Mouse (Mus musculus) gastrocnemius, postnatal 4 days (tissue): ENCODE data around the gene Nol3. TPM values are rescaled to one million over a fixed set of nuclear protein-coding genes. Genes with fewer than 3 reads are reported as not detected.
A peak's percentile ranks its signal among the peaks of the same experiment; 100 is the strongest.
"Not testable (repeated sequence)": the region's sequence is repeated elsewhere in the genome, so short reads cannot be mapped to it uniquely, and the experiment has no call there.

ENCODE experiments used
- DNase-seq, 2 experiments: peaks; one replicate each; pipeline ENCODE4 v3.0.0; 2021 to 2022; ENCODE audit warnings: low spot score in 2 of 2, mixed read lengths in 2 of 2
- long read RNA-seq, 2 experiments: library from polyadenylated mRNA; stranded (forward); transcript quantifications; one replicate each; pipeline ENCODE4 v2.0.0; 2021
- total RNA-seq, 2 experiments: library from RNA; stranded (reverse); gene quantifications; 2 replicates each; pipeline ENCODE4 v1.2.3; 2021

The Nol3 gene
- 10 to 100 TPM; 26.5 to 27.1 TPM for total RNA-seq
- long read RNA-seq, experiment 1, transcript Nol3-201 (4 exons, 3,176 nt) = major isoform, 59 of 73 reads
- long read RNA-seq, experiment 1, partial matches to known transcripts = 5 of 73 reads
- long read RNA-seq, experiment 1, other reads (novel, unspliced or antisense) = 9 of 73 reads
- long read RNA-seq, experiment 2, transcript Nol3-201 (4 exons, 3,176 nt) = major isoform, 64 of 69 reads
- long read RNA-seq, experiment 2, partial matches to known transcripts = 1 of 69 reads
- long read RNA-seq, experiment 2, other reads (novel, unspliced or antisense) = 4 of 69 reads

DNA sequence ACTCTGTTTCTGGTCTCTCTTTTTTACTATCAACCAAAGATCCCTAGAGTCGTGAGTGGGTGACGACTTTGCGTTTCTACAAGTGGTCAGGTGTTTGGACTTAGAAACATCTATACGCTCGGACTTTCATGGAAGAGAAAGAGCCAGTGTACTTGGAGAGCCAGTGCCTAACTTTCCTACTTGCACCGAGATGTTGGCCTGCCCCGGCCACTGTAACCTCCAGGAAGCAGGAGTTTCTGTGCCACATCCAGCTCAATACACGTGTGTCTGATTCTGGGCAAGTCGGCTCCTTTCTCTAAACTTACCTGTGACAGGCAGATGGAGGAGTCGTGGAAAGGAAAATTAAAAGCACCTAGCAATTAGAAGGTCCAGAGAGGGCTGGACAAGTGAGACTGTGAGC is at the start of gene Nol3:
Gene Nol3 (plus strand): TSS at position 301 of the 400 bp plus-strand sequence.
- DNase-seq = no peak

DNA sequence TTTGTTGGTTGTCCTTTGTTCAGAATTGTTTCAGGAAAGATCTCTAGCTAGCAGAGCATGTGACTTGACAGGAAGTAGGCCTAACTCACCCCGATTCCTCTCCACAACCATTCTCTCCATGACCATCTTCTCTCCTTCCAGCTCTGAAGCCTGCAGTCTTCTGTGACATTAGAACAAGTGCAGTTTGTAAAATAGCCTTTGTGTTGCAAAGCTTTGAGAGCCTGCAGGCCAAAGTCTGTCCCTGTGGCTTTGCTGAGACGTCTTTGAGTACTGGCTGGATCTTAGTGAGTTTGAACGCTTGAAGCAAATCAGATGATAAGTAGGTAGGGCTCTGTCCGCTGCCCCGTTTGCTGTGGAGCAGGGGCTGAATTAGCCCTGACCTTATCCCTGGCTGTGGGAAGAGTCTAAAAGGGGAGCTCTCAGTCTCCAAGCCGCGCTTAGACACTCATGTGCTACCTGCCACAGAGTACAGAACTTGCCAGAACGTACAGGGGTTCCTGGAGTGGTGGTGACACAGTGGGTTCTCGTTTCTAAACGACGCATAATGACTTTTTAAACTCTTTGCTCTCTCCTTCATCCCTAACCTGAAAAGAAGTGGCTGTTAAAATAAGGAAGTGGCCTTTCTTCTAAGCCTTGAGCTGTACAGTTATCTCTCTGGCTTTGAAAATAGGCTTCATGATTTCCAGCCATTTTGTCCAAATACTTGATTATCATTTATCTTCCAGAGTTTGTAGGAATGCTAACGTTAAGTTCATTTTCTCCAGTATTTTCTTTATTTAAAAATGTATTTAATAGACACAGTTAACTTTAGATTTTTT is 44.2 kb upstream of the Nol3 start:
- no peak for DNase-seq

DNA sequence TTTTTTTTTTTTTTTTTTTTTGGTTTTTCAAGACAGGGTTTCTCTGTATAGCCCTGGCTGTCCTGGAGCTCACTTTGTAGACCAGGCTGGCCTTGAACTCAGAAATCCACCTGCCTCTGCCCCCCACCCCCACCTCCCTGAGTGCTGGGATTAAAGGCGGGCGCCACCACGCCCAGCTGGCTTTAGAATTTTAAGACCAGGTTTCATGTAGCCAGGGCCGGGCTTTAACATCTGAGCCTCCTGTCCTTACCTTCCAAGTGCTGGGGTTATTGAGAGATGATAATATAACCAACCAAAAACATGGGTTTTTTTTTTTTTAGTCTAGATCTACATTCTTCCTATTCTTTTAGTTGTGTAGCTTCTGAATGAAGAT is 43.6 kb upstream of the Nol3 start:
- DNase-seq = not testable (repeated sequence)

DNA sequence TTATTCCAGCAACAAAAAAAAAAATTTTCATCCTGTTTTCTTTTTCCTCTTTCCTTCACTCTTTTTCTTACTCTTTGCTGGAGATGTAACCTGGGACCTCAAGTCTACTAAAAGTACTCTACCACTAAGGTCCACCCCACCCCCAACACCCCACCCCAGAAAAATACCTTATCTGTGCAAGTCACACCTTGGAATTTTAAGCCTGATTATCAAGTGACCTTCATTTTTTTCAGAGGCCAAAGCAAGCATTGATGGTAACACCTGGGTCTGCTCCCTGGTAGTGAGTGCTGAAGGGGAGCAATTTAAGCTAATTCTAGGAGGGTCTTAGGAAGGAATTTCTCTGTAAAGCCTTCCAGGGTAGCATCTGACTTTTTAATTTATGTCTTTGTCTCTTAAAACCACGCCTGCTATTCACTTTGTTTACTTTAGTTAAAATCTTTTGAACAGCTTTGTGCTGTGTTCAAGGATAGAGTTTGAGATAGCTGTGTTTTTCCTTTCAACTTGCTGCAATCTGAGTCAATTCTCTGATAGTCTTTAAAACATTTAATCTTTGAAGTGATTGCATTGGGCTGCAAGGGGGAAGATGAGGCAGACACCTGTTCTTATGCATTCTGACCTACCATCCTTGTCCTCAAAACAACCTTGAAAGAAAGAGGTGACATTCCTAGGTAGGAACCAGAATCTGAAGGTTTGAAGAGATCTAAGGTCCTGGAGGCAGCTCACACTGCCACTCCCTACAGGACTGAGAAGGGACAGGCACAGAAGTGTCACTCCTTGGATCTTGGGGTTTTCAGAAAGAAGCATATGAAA is 42.6 kb upstream of the Nol3 start:
- no peak for DNase-seq

DNA sequence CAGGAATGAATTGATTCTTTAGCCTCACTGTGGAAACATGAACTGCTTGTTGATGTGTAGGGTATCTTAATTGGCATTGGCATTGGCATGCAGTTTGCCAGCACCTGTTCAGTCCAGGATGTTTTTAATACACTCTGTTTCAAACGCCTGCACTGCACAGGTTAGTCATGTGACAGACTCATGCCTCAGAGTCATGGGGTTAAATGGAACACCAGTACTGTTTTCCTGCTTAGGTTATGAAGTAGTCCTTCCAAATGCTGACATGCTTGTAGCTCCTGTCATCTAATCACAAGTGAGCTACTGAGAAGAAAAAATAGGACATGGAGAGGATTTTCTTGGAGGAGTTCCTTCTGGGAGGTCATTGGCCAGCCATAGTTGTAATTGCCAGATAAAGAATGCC is 40.7 kb upstream of the Nol3 start:
- no peak for DNase-seq

DNA sequence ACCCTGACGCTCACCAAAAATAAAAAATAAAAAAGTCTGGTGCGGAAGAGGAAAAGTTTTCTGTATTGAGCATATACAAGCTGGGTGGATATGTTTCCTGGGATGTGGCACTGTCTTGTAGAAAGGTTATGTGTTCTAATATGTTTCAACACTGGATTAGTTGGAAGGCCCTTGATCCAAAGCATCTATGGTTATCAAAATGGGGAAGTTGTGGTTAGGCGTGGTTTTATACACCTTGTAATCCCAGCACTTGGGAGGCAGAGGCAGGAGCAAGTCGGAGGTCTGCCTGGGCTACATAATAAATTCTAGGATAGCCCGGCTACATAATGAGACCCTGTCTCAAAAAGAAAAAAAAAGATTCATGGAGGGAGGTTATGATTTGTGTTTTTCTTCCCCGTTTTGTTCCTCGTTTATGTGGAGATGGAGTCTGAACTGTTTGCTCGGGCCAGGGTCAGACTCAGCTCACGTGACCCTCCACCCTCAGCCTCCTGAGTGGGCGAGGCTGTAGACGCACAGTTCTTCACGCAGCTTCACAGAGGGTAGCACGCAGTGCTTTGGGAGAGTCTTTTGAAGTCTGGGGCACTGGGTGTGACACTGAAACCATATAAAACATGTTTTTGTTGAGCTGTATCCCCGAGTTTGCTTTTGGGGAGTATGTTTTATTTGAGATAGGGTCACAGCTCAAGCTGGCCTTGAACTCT is 38.3 kb upstream of the Nol3 start:
- DNase-seq = no peak

DNA sequence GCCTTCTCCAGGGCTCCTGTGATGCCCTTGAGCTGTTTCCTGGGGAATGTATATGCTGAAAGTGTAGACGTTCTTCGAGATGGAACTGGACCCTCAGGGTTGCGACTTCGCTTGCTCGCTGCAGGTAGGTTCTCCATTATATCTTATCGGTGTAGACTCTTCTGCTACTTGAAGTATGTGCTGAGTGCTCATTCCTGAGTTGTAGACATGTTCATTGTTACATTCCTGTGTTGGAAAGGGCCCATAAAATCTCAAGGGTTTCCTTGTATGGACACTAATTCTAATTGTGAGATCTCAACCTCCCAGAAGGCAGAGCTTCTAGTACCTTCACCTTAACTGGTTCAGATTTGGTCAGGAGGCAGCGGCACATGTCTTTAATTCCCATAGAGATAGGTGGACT is 34.9 kb upstream of the Nol3 start:
- DNase-seq = no peak

DNA sequence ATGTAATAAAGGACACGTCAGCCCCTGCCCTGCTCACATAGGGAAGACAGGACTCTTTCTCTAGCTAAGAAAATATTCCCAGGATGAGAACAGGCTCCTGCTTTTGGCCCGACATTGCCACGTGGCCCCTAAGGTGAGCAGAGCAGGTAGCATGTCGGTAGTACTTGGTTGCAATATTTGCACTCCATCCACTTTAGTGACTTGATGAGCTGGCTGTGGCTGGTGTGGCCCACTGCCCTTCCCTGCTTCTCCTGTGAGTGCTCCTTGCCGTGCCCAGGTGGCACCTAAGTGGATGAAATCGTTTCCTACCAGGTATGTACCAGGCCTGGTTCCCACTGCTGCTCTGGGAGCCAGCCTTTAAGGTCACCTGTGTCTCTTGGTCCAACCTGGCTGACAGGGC is 24.0 kb upstream of the Nol3 start:
- DNase-seq = no peak

DNA sequence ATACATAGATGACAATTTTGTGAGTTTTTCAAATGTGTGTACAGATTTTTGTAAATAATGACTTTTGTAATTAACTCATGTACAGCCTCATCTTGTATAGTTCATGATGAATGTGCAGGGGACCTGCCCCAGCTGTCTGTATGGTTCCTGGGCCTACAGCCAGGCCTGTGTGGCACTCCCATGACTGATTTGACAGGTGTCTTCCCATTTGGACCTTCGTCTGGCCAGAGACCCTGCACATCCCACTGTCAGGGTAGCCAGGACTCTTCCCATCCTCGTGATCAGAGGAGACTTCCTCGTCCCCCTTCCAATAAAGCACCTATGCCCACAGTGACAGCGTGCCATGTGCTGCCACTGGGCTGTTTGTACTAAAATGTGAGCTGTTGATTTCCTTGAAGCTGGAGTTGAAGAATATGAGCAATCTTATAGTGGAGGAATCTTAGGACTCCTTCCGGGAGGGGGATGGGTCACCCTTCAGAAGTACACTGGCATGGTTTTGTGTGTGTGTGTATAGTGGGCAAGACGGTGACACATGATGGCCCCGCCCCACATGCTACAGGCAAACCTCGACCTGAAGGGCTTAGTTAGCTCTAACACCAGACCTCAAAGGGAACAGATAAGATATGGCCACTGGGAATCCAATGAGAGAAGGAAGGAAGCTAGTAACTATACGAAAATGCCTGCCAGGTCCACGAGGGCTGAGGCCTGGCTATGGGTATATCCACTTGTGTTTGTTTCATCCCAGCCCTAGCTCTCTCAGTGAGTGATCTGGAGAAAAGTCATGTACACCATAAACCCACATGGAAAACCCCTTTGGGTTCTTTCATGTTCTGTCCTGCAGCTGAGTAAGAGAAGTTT is 23.0 kb upstream of the Nol3 start:
- no peak for DNase-seq

DNA sequence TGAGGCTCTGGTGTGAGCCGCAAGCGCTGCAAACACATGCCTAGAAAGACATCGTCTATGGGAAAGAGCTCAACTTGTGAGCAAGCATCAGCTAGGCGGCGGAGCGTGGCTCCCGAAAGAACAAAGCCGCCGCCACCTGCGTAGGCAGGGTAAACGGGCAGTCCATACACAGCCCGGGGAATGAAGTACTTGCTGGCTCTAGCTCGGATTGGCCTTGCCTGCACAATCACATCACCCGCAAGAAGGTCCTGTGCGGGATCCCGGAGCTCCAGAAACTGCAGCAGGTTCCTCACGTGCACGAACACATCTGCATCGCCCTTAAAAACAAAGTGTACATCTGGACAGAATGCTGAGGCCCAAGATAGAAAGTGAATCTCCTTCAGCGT is 22.2 kb upstream of the Nol3 start:
- no peak for DNase-seq

DNA sequence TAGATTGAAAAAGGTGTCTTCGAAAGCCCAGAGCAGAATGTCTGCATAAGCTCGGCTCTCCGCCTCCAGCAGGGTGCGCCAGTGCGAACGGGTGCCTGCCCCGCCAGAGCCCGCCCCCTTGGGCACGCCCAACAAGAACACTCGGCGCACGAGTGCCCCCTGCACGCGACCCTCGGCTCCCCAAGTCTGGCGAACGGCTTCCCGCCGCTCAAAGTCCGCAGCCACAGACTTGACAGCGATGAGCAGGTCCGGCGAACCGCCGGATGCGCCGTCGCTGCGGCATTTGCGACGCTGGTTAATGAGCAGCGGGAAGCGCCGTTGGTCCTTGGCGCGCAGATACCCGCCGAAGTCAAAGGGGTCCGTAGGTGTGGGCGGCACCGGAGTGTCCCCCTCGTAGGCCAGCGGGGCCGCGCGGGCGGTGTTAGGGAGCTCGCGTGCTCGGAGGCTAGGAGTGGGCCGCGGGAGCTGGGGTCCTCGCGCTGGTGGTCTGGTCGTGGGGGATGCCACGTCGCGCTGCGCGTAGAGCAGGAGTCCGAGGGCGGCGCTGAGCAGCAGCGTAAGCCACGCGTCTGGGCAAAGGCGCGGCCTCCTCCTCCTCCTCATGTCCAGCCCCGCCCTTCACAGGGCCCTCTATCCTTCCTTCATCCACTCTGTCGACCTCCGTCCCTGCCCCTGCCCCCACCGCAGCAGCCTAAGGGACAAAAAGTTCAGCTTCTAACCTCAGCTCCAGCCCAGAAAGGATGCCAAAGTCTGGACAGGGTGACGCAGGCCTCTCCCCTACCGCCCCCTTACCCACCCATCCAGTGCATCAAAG is 21.6 kb upstream of the Nol3 start:
- peak; percentile 91 to 95 for DNase-seq

DNA sequence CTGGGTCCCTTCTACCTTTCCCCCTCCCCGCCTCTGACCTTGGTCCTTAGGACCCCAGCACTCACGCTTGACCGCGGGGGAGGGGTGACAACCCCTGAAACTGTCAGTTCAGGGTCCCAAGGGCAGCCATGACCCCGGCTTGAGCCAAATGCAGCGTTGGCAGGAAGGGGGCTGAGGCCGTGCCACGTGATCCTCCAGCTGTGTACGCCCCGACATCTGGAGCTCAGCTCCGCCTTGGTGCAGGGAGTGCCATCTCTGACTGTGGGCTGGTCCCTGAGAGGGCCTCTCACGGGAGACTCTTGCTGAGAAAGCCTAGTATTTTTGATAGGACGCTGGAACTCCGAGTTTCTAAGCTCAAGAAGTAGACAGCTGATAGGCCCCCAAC is 21.0 kb upstream of the Nol3 start, which contains the start of gene B3gnt9:
Gene B3gnt9 (minus strand): TSS at position 188 of the 385 bp plus-strand sequence.
- DNase-seq = peak; percentile 74 to 87

DNA sequence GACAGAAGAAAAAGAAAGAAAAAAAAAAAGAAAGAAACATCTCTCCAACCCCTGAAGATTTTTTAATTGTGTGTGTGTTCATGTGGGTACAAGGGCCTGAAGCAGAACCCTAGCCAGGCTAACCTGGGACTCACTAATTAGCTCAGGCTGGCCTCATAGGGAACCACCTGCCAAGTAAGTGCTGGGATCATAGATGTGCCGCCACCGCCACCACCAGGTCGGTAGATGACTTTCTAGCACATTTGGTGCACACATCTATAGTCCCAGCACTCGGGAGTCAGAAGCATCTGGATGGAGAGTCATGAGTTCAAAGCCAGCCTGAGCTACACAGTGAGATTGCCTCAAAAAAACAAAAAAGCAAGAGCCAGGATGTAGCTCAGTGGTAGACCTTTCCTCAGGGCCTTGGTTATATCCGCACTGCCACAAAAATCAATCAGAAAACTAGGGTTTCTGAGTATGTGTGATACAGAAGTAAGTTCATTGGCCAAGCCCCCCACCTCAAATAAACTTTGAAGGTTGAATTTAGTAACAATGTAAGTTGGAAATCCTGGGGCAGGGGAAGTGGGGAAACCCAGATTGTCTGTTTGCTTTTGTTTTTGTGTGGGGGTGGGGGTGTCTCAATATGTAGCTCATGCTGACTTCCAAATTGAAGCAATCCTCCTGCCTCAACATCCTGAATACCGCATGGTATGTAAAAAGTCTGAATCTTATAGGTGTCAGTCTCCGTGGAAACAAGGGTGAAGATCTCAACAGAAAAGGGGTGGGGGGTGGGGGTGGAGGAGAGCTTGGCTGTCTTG is 18.4 kb upstream of the Nol3 start:
- no peak for DNase-seq

DNA sequence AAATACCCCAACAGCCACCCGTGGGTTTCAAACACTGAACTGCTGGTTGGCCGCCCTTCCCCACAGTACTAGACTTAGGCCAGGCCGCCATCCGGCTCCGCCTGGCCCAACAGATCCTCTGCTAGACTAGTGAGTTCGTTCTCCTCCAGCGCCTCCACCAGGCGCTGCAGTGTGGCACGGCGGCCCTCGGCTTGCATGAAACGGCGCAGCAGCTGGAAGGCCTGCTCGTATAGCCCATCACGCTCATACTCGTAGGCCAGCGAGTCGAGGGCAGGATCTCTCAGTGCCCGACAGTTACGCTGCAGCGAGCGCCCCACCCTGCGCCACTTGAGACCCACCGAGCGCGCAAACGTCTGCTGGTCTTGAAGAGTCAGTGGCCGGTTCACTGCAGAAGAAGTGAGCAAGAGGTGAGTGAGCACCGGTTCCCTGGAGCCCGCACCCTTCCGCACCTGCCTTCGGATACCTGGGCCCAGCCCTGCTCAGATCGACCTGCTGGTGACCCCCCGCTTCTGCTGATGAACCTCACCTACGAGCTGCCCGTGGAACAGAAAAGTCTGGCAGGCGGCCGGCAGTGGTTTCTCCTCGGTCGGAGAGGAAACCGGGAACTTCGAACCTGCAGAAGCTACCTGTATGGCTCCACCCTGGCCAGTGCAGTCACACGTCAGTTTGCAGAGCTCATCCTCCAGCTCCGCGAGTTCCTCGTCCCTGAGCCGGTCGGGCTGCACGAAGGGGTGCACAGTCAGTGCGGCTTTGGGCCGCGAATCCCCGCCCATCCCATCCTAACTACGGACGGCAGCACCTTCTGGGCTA is 16.8 kb upstream of the Nol3 start:
- DNase-seq = no peak

DNA sequence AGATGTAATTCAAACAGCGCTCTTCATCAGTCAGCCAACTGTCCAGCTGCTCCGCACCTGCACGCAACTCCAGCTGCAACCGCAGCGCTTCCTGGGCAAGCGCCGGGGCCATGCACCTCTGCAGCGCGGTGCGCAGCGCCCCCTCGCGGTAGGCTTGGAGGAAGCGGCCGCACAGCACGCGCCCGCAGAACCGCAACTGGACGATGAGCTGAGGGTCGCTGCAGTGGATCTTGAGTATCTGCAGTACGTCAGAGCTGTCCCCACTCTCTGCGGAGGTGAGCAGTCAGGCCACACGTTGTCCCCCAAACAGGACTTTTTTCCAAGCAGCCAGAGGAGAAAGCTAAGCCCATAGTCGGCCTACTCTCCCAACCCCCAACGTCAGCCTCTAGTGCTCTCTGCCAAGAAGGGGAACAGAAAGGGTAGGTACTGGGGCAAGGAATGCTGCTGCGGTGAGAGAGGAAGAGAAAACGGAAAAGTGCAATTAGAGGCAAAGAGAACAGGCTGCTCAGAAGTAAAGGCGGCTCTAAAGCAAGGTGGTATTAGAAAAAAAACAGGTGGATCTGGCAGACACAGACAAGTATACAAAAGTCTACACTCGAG is 16.1 kb upstream of the Nol3 start:
- peak; percentile 76 to 85 for DNase-seq

DNA sequence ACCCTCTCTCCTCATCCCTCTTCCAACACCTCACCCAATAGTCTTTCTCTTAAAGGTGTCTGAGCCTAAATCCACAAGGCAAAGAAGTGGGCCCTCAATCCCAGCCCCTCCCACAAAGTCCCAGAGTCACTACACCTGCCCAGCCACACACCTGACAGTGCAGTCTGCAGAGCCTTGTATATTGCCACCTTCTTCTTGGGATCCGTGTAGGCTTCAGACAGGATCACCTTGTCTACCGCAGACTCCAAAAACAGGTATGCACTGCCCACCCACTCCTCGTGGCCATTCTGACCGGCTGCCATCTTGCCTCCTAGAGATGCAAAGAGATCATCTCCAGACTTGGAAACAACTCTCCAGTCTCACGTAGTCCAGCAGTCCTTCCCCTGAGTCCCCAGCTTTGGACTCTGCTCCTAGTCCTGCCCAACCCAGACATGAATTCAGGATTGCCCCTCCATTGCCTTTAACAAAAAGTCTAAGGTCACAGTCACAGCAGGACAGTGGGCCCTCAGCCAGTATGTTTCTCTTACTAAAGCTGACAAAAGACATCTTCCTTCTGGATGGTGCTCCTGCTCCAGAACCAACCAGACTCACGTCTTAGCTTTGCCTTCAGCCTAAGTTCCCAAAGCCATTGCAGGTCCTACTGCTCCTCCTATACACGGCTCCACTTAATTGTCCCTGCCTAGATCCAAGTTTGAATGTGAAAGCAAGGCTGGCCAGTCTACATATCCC is 15.4 kb upstream of the Nol3 start:
- no peak for DNase-seq
